Mouse (Mus musculus): ENCODE data around the gene Gm9117.
"Not testable (repeated sequence)": the region's sequence is repeated elsewhere in the genome, so short reads cannot be mapped to it uniquely, and the experiment has no call there.

DNA sequence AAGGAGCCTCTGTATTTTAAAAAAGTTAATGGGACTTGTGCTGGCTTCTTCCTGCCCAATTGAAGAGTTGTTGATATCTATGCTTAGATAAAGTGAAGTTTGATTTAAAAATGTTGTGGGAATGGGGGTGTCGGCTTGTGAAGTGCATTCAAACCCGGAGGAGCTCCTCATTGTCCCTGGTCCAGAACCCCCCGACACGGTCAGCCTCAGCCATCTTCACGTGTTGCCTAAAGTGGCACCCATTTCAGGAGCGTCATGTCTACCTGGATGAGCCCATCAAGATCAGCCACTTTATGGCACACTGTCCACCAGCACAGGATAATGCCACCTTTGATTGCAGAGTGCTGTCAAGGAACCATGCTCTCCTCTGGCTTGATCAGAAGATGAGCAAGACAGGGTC is 25.6 kb upstream of the Gm9117 start:
- TF ChIP-seq POLR2A (IDR thresholded peaks at IDR 0.05; ENCODE audit: extremely low read depth, insufficient read depth, low read length); CTCF (IDR thresholded peaks at IDR 0.05; ENCODE audit: low read depth, low read length): not testable (repeated sequence)

Measured in liver, adult 2 months (tissue).